Mouse (Mus musculus) brown adipose tissue, adult 24 weeks (tissue): ENCODE data around the gene Thsd4. TPM values are rescaled to one million over a fixed set of nuclear protein-coding genes. Genes with fewer than 3 reads are reported as not detected.
"Not testable (repeated sequence)": the region's sequence is repeated elsewhere in the genome, so short reads cannot be mapped to it uniquely, and the experiment has no call there.

Experiments
- H3K27ac ChIP-seq: fragments of 200-500 bp; replicated peaks from 2 replicates; pipeline ENCODE4 v1.5.1; 2012; ENCODE audit warnings: low read depth, mild to moderate bottlenecking, low read length
- H3K4me1 ChIP-seq: fragments of 200-500 bp; 2 replicates; pipeline ENCODE4 v1.6.1; 2012; ENCODE audit warnings: low read length, mixed read lengths; ENCODE audit not compliant: control insufficient read depth, insufficient read depth, insufficient read length
- H3K4me3 ChIP-seq: fragments of 200-500 bp; 2 replicates; pipeline ENCODE4 v1.5.1; 2012; ENCODE audit warnings: low read depth, mild to moderate bottlenecking, low read length, moderate library complexity; ENCODE audit not compliant: insufficient read depth
- polyA plus RNA-seq: library from polyadenylated mRNA; stranded (reverse); fragments of >200 nt; gene quantifications from 2 replicates; pipeline ENCODE4 v1.2.4, GENCODE M21; 2012; ENCODE audit not compliant: missing spikeins, insufficient read depth, insufficient read length

Thsd4 gene
- polyA plus RNA-seq, 1 experiment: 0.24 TPM

GRCm38 (mm10) chr9:60296276-60296675, 225.6 kb downstream of the Thsd4 start:
- Histone ChIP-seq H3K4me1 (no peaks in the 10 kb centered on the region), H3K27ac (no peak overlapping the region), H3K4me3 (no peak overlapping the region)

GRCm38 (mm10) chr9:60295199-60295598, 226.6 kb downstream of the Thsd4 start:
- Histone ChIP-seq H3K4me3 (no peak overlapping the region), H3K4me1 (no peaks in the 10 kb centered on the region), H3K27ac (no peak overlapping the region)

GRCm38 (mm10) chr9:60293129-60293528, 228.7 kb downstream of the Thsd4 start:
- Histone ChIP-seq H3K4me1 (no peaks in the 10 kb centered on the region), H3K4me3 (no peak overlapping the region), H3K27ac (no peak overlapping the region)

GRCm38 (mm10) chr9:60290780-60291179, 231.1 kb downstream of the Thsd4 start:
- H3K4me3 ChIP-seq: no peak overlapping the region
- no peaks in the 10 kb centered on the region for H3K4me1 ChIP-seq
- H3K27ac ChIP-seq: no peak overlapping the region

GRCm38 (mm10) chr9:60288789-60289188, 233.1 kb downstream of the Thsd4 start:
- H3K4me3 ChIP-seq: no peak overlapping the region
- H3K27ac ChIP-seq: no peak overlapping the region
- H3K4me1 ChIP-seq: no peaks in the 10 kb centered on the region

- Histone ChIP-seq H3K4me3 (no peak overlapping the region), H3K27ac (no peak overlapping the region), H3K4me1 (no peaks in the 10 kb centered on the region)
Measured at GRCm38 (mm10) chr9:60286390-60286789, 235.5 kb downstream of the Thsd4 start.

GRCm38 (mm10) chr9:60285047-60285462, 236.8 kb downstream of the Thsd4 start:
- H3K4me1 ChIP-seq: no peaks in the 10 kb centered on the region
- no peak overlapping the region for H3K4me3 ChIP-seq
- H3K27ac ChIP-seq: no peak overlapping the region

- no peaks in the 10 kb centered on the region for H3K4me1 ChIP-seq
- no peak overlapping the region for H3K4me3 ChIP-seq
- H3K27ac ChIP-seq: no peak overlapping the region
Measured at GRCm38 (mm10) chr9:60284318-60284717, 237.5 kb downstream of the Thsd4 start.

- H3K4me3 ChIP-seq: no peak overlapping the region
- H3K4me1 ChIP-seq: no peaks in the 10 kb centered on the region
- no peak overlapping the region for H3K27ac ChIP-seq
Measured at GRCm38 (mm10) chr9:60283546-60283945, 238.3 kb downstream of the Thsd4 start.

- Histone ChIP-seq H3K27ac (no peak overlapping the region), H3K4me3 (no peak overlapping the region), H3K4me1 (no peaks in the 10 kb centered on the region)
Measured at GRCm38 (mm10) chr9:60281281-60281680, 240.6 kb downstream of the Thsd4 start.

- H3K4me3 ChIP-seq: no peak overlapping the region
- no peak overlapping the region for H3K27ac ChIP-seq
- no peaks in the 10 kb centered on the region for H3K4me1 ChIP-seq
Measured at GRCm38 (mm10) chr9:60280786-60281185, 241.1 kb downstream of the Thsd4 start.

GRCm38 (mm10) chr9:60279556-60279955, 242.3 kb downstream of the Thsd4 start:
- Histone ChIP-seq H3K27ac (no peak overlapping the region), H3K4me1 (no peaks in the 10 kb centered on the region)

GRCm38 (mm10) chr9:60276351-60276750, 245.5 kb downstream of the Thsd4 start:
- Histone ChIP-seq H3K4me1 (no peaks in the 10 kb centered on the region), H3K27ac (no peak overlapping the region), H3K4me3 (no peak overlapping the region)

More at GRCm38 (mm10) chr9:60279556-60279955, 242.3 kb downstream of the Thsd4 start:
- no peak overlapping the region for H3K4me3 ChIP-seq

GRCm38 (mm10) chr9:60275410-60276159, 246.3 kb downstream of the Thsd4 start:
- no peaks in the 10 kb centered on the region for H3K4me1 ChIP-seq
- no peak overlapping the region for H3K27ac ChIP-seq
- H3K4me3 ChIP-seq: no peak overlapping the region

GRCm38 (mm10) chr9:60274503-60274902, 247.3 kb downstream of the Thsd4 start:
- Histone ChIP-seq H3K4me3 (no peak overlapping the region), H3K4me1 (no peaks in the 10 kb centered on the region), H3K27ac (no peak overlapping the region)

GRCm38 (mm10) chr9:60272345-60272744, 249.5 kb downstream of the Thsd4 start:
- H3K4me3 ChIP-seq, H3K4me1 ChIP-seq, H3K27ac ChIP-seq: not testable (repeated sequence)
